Mouse (Mus musculus): Measurements from ENCODE around the gene Fut1.

- TF ChIP-seq MYOG (IDR thresholded peaks at IDR 0.05; ENCODE audit: control insufficient read depth, extremely low read depth, insufficient read length) (no peak), CTCF (IDR thresholded peaks at IDR 0.05; ENCODE audit: control insufficient read depth, insufficient read depth, insufficient read length) (no peak)
Measured at GRCm38 (mm10) chr7:45640191-45640957, 23.3 kb downstream of the Fut1 start.
